Mouse (Mus musculus) stomach, embryonic 16.5 days (tissue): ENCODE results near the gene Cep131. TPM values are rescaled to one million over a fixed set of nuclear protein-coding genes. Genes with fewer than 3 reads are reported as not detected.

Source experiments
- ATAC-seq: fragments of 200-750 bp; cut with Nextera tagmentation; 2 replicates; pipeline ENCODE4 v1.8.0; 2017; ENCODE audit warnings: moderate number of reproducible peaks, moderate TSS enrichment; ENCODE audit not compliant: insufficient read depth, low FRiP score
- H3K27ac ChIP-seq: fragments of 300-500 bp; sonication (generic); 2 replicates; pipeline ENCODE4 v1.5.1; 2014; ENCODE audit warnings: low read length
- H3K27me3 ChIP-seq: fragments of 300-500 bp; sonication (generic); 2 replicates; pipeline ENCODE4 v1.6.1; 2014; ENCODE audit warnings: low read length, control low read depth, mixed read lengths; ENCODE audit not compliant: control insufficient read depth, insufficient read depth
- H3K36me3 ChIP-seq: fragments of 300-500 bp; sonication (generic); 2 replicates; pipeline ENCODE4 v1.6.1; 2014; ENCODE audit warnings: low read length; ENCODE audit not compliant: control insufficient read depth, insufficient read depth
- H3K4me1 ChIP-seq: fragments of 300-500 bp; sonication (generic); 2 replicates; pipeline ENCODE4 v1.6.1; 2014; ENCODE audit warnings: low read length, control low read depth, mixed read lengths; ENCODE audit not compliant: control insufficient read depth, insufficient read depth
- H3K4me2 ChIP-seq: fragments of 300-500 bp; sonication (generic); 2 replicates; pipeline ENCODE4 v1.6.1; 2014; ENCODE audit warnings: low read depth, low read length, mixed read lengths
- H3K4me3 ChIP-seq: fragments of 300-500 bp; sonication (generic); replicated peaks from 2 replicates; pipeline ENCODE4 v1.5.1; 2014; ENCODE audit warnings: mild to moderate bottlenecking, low read length
- H3K9ac ChIP-seq: fragments of 300-500 bp; sonication (generic); 2 replicates; pipeline ENCODE4 v1.6.1; 2014; ENCODE audit warnings: low read length
- H3K9me3 ChIP-seq: fragments of 300-500 bp; sonication (generic); replicated peaks from 2 replicates; pipeline ENCODE4 v1.6.1; 2016; ENCODE audit warnings: low read length, control low read depth; ENCODE audit not compliant: control insufficient read depth
- WGBS: fragments of 180-500 bp; shearing (Covaris S2); extraction: QIAGEN DNeasy Blood & Tissue Kit; methylation state at CpG from one replicate; pipeline ENCODE4 v1.1.7; 2014; 5-methylcytosine and 5-hydroxymethylcytosine counted together
- polyA plus RNA-seq: library from polyadenylated mRNA; unstranded; fragments of >200 nt; fragmentation: Nextera tagmentation; extraction: Ambion mirVana; gene quantifications from 2 replicates; pipeline ENCODE4 v1.2.1, GENCODE M21; 2015

The Cep131 gene
- polyA plus RNA-seq, 1 experiment from 2014 or later, result 11.8 TPM

GRCm38 (mm10) chr11:120064006-120064667 lies 22.5 kb downstream of the Cep131 start:
- peaks cover 4% of the 10 kb centered on the region; the same call in 1 of the 2 replicates for H3K36me3 ChIP-seq

GRCm38 (mm10) chr11:120063326-120063725 lies 23.3 kb downstream of the Cep131 start:
- H3K9me3 ChIP-seq, result no peaks in the 10 kb centered on the region
- H3K27ac ChIP-seq, result no peak overlapping the region
- H3K36me3 ChIP-seq, result peaks cover 4% of the 10 kb centered on the region; the same call in 1 of the 2 replicates
- no peak overlapping the region for H3K4me3 ChIP-seq
- no peak for ATAC-seq
- no peak overlapping the region for H3K4me2 ChIP-seq
- 78% methylated on average over 5 of the region's 5 CpGs for WGBS
- H3K4me1 ChIP-seq, result peaks cover 5% of the 10 kb centered on the region
- H3K9ac ChIP-seq, result no peak overlapping the region
- no peaks in the 10 kb centered on the region for H3K27me3 ChIP-seq

More at GRCm38 (mm10) chr11:120064006-120064667, 22.5 kb downstream of the Cep131 start:
- Histone ChIP-seq H3K4me2 (no peak overlapping the region), H3K27ac (no peak overlapping the region), H3K9ac (no peak overlapping the region), H3K9me3 (no peaks in the 10 kb centered on the region), H3K4me3 (no peak overlapping the region), H3K4me1 (peaks cover 5% of the 10 kb centered on the region), H3K27me3 (no peaks in the 10 kb centered on the region)
- ATAC-seq, result no peak
- 83% methylated on average over 13 of the region's 13 CpGs for WGBS

GRCm38 (mm10) chr11:120060634-120061033 lies 26.0 kb downstream of the Cep131 start:
- WGBS, result 64% methylated on average over 8 of the region's 8 CpGs

GRCm38 (mm10) chr11:120055953-120056732 lies 30.5 kb downstream of the Cep131 start:
- Histone ChIP-seq H3K9me3 (no peaks in the 10 kb centered on the region), H3K27ac (no peak overlapping the region), H3K36me3 (no peaks in the 10 kb centered on the region), H3K4me1 (peaks cover 10% of the 10 kb centered on the region), H3K9ac (no peak overlapping the region), H3K27me3 (no peaks in the 10 kb centered on the region), H3K4me3 (no peak overlapping the region), H3K4me2 (no peak overlapping the region)
- no peak for ATAC-seq
- 80% methylated on average over 12 of the region's 12 CpGs for WGBS

More at GRCm38 (mm10) chr11:120060634-120061033, 26.0 kb downstream of the Cep131 start:
- Histone ChIP-seq H3K4me3 (no peak overlapping the region), H3K27ac (no peak overlapping the region), H3K9me3 (no peaks in the 10 kb centered on the region), H3K4me1 (peaks cover 5% of the 10 kb centered on the region), H3K36me3 (peaks cover 4% of the 10 kb centered on the region; the same call in 1 of the 2 replicates), H3K27me3 (no peaks in the 10 kb centered on the region), H3K4me2 (no peak overlapping the region), H3K9ac (no peak overlapping the region)
- ATAC-seq, result no peak

- Histone ChIP-seq H3K9me3 (no peaks in the 10 kb centered on the region), H3K9ac (no peak overlapping the region), H3K4me3 (no peak overlapping the region), H3K4me1 (peaks cover 6% of the 10 kb centered on the region; the same call in 1 of the 2 replicates), H3K36me3 (no peaks in the 10 kb centered on the region), H3K27me3 (peaks cover 4% of the 10 kb centered on the region; the same call in 1 of the 2 replicates), H3K4me2 (no peak overlapping the region), H3K27ac (no peak overlapping the region)
- no peak for ATAC-seq
- 74% methylated on average over 4 of the region's 4 CpGs for WGBS
Observed at GRCm38 (mm10) chr11:120053846-120054245, 32.8 kb downstream of the Cep131 start.

GRCm38 (mm10) chr11:120052274-120052673 lies 34.4 kb downstream of the Cep131 start:
- Histone ChIP-seq H3K4me1 (peaks cover 17% of the 10 kb centered on the region; the same call in 1 of the 2 replicates), H3K9me3 (no peaks in the 10 kb centered on the region), H3K27me3 (peaks cover 17% of the 10 kb centered on the region), H3K36me3 (no peaks in the 10 kb centered on the region), H3K9ac (no peak overlapping the region), H3K27ac (no peak overlapping the region), H3K4me3 (no peak overlapping the region), H3K4me2 (no peak overlapping the region)
- 53% methylated on average over 9 of the region's 9 CpGs for WGBS
- ATAC-seq, result peak; percentile 49; the same call in 1 of the 2 replicates

DNA sequence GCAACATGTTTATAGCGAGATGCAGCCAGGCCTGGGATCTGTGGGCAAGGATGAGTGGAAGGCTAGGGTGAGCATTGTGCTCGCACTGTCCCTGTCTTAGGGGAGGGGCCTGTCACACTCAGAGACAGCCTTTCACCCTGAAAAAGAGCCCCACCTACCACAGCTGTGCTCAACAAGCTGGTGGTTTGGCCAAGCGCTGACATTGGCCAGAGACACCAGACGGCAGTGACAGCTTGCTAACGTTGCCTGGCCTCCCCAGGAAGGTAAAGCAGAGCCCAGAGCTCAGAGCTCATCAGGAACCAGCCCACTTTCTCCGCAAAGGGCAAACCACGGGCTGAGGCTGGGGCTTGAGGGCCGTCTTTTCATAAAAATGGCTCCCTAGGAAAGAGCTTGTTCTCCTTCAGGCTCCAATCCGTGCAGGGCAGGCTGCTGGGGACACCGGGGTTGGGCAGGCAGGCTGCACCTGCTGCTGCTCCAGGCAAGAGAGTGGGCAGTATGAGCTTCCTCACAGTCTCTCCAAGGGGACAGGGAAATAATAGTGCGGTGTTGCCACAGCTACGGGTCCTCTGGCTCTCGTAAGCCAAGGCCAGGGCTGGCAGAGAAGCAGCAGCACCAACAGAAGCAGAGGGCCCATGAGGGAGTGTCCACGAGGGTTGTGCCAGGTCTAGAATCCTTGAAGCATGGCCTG lies 35.4 kb downstream of the Cep131 start:
- H3K4me2 ChIP-seq, result no peak overlapping the region
- H3K27ac ChIP-seq, result no peak overlapping the region
- 46% methylated on average over 14 of the region's 14 CpGs for WGBS
- peaks cover 18% of the 10 kb centered on the region for H3K27me3 ChIP-seq
- H3K9me3 ChIP-seq, result no peaks in the 10 kb centered on the region
- H3K4me1 ChIP-seq, result peaks cover 25% of the 10 kb centered on the region; the same call in 1 of the 2 replicates
- no peak overlapping the region for H3K4me3 ChIP-seq
- H3K36me3 ChIP-seq, result no peaks in the 10 kb centered on the region
- no peak for ATAC-seq
- H3K9ac ChIP-seq, result peak overlapping the region; percentile 19; the same call in 1 of the 2 replicates

DNA sequence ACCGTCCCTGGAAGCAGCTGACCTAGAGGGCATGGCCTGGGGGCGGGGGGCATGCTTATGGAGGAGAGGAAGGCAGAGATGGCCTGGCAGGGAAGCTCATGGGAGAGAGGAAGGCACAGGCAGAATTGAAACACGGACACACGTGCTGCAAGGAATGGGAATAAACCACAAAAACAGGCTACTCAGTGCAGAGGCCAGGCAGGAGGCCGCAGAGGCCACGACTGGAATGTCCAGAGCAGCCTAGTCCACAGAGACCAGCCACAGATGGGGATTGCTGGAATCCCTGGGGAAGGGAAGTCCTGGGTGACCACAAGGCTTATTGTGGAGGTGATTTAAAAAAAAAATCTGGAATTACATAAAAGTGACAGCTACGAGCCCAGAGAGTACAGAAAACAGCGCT lies 37.6 kb downstream of the Cep131 start:
- H3K36me3 ChIP-seq, result no peaks in the 10 kb centered on the region
- no peak for ATAC-seq

More for the DNA sequence above, 37.6 kb downstream of the Cep131 start:
- Histone ChIP-seq H3K27ac (no peak overlapping the region), H3K4me2 (no peak overlapping the region), H3K9me3 (no peaks in the 10 kb centered on the region), H3K4me1 (peaks cover 30% of the 10 kb centered on the region; the same call in 1 of the 2 replicates), H3K27me3 (peaks cover 18% of the 10 kb centered on the region), H3K9ac (no peak overlapping the region), H3K4me3 (no peak overlapping the region)
- 83% methylated on average over 8 of the region's 8 CpGs for WGBS
